Mouse (Mus musculus) heart, embryonic 11.5 days (tissue): ENCODE measurements at regions not wholly inside any gene's neighbourhood (a gene's known extent, or its start where the extent isn't known, plus 50 kb on each side); places are given as distances from the start of the nearest gene placed in this dataset.
A peak's percentile ranks its signal among the peaks of the same experiment; 100 is the strongest.

Source experiments
- ATAC-seq: fragments of 200-750 bp; cut with Nextera tagmentation; replicated peaks from 2 replicates; pipeline ENCODE4 v1.8.0; 2017; ENCODE audit warnings: moderate library complexity; ENCODE audit not compliant: insufficient number of reproducible peaks, low FRiP score, low TSS enrichment
- H3K27ac ChIP-seq: fragments of 300-500 bp; sonication (generic); 2 replicates; pipeline ENCODE4 v1.5.1; 2014; ENCODE audit warnings: mild to moderate bottlenecking, low read depth, low read length
- H3K27me3 ChIP-seq: fragments of 300-500 bp; sonication (generic); 2 replicates; pipeline ENCODE4 v1.6.1; 2014; ENCODE audit warnings: mild to moderate bottlenecking, low read length, mixed read lengths; ENCODE audit not compliant: control insufficient read depth, insufficient read depth
- H3K36me3 ChIP-seq: fragments of 300-500 bp; sonication (generic); 2 replicates; pipeline ENCODE4 v1.6.1; 2014; ENCODE audit warnings: mild to moderate bottlenecking, low read length, moderate library complexity, mixed read lengths; ENCODE audit not compliant: control insufficient read depth, insufficient read depth
- H3K4me1 ChIP-seq: fragments of 300-500 bp; sonication (generic); 2 replicates; pipeline ENCODE4 v1.6.1; 2014; ENCODE audit warnings: low read length; ENCODE audit not compliant: control insufficient read depth, insufficient read depth
- H3K4me2 ChIP-seq: fragments of 300-500 bp; sonication (generic); 2 replicates; pipeline ENCODE4 v1.6.1; 2014; ENCODE audit warnings: mild to moderate bottlenecking, moderate library complexity
- H3K4me3 ChIP-seq: fragments of 300-500 bp; sonication (generic); 2 replicates; pipeline ENCODE4 v1.5.1; 2014; ENCODE audit warnings: low read depth, low read length
- H3K9ac ChIP-seq: fragments of 300-500 bp; sonication (generic); 2 replicates; pipeline ENCODE4 v1.6.1; 2014; ENCODE audit warnings: mild to moderate bottlenecking, low read depth, low read length, moderate library complexity
- H3K9me3 ChIP-seq: fragments of 300-500 bp; sonication (generic); replicated peaks from 2 replicates; pipeline ENCODE4 v1.6.1; 2016; ENCODE audit warnings: low read length; ENCODE audit not compliant: control insufficient read depth
- WGBS: fragments of 180-500 bp; shearing (Covaris S2); extraction: QIAGEN DNeasy Blood & Tissue Kit; methylation state at CpG from one replicate; pipeline ENCODE4 v1.1.7; 2014; ENCODE audit not compliant: insufficient replicate concordance; 5-methylcytosine and 5-hydroxymethylcytosine counted together

GRCm38 (mm10) chr4:107736866-107737265, 52.8 kb upstream of the Dmrtb1 start:
- H3K27ac ChIP-seq: no peak overlapping the region
- H3K27me3 ChIP-seq: peaks cover 36% of the 10 kb centered on the region
- H3K9me3 ChIP-seq: no peaks in the 10 kb centered on the region
- no peak overlapping the region for H3K4me3 ChIP-seq
- no peak overlapping the region; the same call in 1 of the 2 replicates for H3K9ac ChIP-seq
- no peak for ATAC-seq
- H3K4me2 ChIP-seq: no peak overlapping the region
- H3K36me3 ChIP-seq: no peaks in the 10 kb centered on the region
- 84% methylated on average over 8 of the region's 8 CpGs for WGBS
- peaks cover 5% of the 10 kb centered on the region; the same call in 1 of the 2 replicates for H3K4me1 ChIP-seq

GRCm38 (mm10) chr4:107737907-107738306, 53.9 kb upstream of the Dmrtb1 start:
- Histone ChIP-seq H3K27me3 (peaks cover 43% of the 10 kb centered on the region), H3K27ac (no peak overlapping the region), H3K9me3 (no peaks in the 10 kb centered on the region), H3K4me1 (no peaks in the 10 kb centered on the region), H3K4me3 (no peak overlapping the region), H3K36me3 (no peaks in the 10 kb centered on the region), H3K9ac (0 out of 2 replicates have a peak overlapping the region, but pooled peaks have one; percentile 10), H3K4me2 (no peak overlapping the region)
- no peak for ATAC-seq
- WGBS: 5% methylated on average over 6 of the region's 6 CpGs

GRCm38 (mm10) chr4:107738776-107739175, 54.7 kb upstream of the Dmrtb1 start:
- 67% methylated on average over 9 of the region's 9 CpGs for WGBS

GRCm38 (mm10) chr4:107739789-107740405, 55.9 kb upstream of the Dmrtb1 start:
- peaks cover 43% of the 10 kb centered on the region for H3K27me3 ChIP-seq
- H3K36me3 ChIP-seq: no peaks in the 10 kb centered on the region
- no peak overlapping the region for H3K27ac ChIP-seq
- no peak for ATAC-seq
- H3K4me3 ChIP-seq: no peak overlapping the region
- no peaks in the 10 kb centered on the region for H3K4me1 ChIP-seq
- no peak overlapping the region for H3K9ac ChIP-seq
- 74% methylated on average over 6 of the region's 6 CpGs for WGBS
- H3K9me3 ChIP-seq: no peaks in the 10 kb centered on the region
- no peak overlapping the region for H3K4me2 ChIP-seq

More at GRCm38 (mm10) chr4:107738776-107739175, 54.7 kb upstream of the Dmrtb1 start:
- no peaks in the 10 kb centered on the region for H3K4me1 ChIP-seq
- no peak for ATAC-seq
- peaks cover 47% of the 10 kb centered on the region for H3K27me3 ChIP-seq
- no peaks in the 10 kb centered on the region for H3K9me3 ChIP-seq
- no peaks in the 10 kb centered on the region for H3K36me3 ChIP-seq
- no peak overlapping the region for H3K27ac ChIP-seq
- H3K4me2 ChIP-seq: no peak overlapping the region
- no peak overlapping the region for H3K4me3 ChIP-seq
- no peak overlapping the region for H3K9ac ChIP-seq

GRCm38 (mm10) chr4:107743646-107744045, 58.4 kb upstream of the Lrp8 start:
- 83% methylated on average over 2 of the region's 2 CpGs for WGBS
- Histone ChIP-seq H3K4me1 (peaks cover 13% of the 10 kb centered on the region), H3K36me3 (no peaks in the 10 kb centered on the region), H3K9ac (no peak overlapping the region), H3K27ac (no peak overlapping the region), H3K4me3 (no peak overlapping the region), H3K9me3 (no peaks in the 10 kb centered on the region), H3K27me3 (peaks cover 49% of the 10 kb centered on the region), H3K4me2 (no peak overlapping the region)
- ATAC-seq: no peak

DNA sequence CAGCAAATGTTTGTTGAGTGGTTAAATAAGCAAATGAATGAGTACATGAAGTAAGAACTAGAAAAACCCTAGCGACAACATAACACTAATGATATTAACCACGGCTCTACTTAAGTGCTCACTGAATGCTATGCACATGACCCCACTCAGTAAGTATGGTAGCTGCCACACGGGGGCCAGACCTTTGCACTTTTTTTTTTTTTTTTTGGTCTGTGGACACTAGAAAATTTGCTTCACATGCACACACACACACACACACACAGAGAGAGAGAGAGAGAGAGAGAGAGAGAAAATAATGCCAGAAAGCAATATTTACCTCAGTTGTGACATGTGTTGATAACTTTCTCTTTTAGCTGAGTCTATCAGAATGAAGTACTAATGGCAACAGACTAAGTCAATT, 55.7 kb upstream of the Lrp8 start:
- Histone ChIP-seq H3K36me3 (no peaks in the 10 kb centered on the region), H3K4me2 (no peak overlapping the region), H3K27ac (no peak overlapping the region), H3K4me1 (peaks cover 13% of the 10 kb centered on the region), H3K9me3 (no peaks in the 10 kb centered on the region), H3K27me3 (peaks cover 43% of the 10 kb centered on the region), H3K9ac (no peak overlapping the region), H3K4me3 (no peak overlapping the region)
- ATAC-seq: no peak
- 74% methylated on average over 3 of the region's 3 CpGs for WGBS

DNA sequence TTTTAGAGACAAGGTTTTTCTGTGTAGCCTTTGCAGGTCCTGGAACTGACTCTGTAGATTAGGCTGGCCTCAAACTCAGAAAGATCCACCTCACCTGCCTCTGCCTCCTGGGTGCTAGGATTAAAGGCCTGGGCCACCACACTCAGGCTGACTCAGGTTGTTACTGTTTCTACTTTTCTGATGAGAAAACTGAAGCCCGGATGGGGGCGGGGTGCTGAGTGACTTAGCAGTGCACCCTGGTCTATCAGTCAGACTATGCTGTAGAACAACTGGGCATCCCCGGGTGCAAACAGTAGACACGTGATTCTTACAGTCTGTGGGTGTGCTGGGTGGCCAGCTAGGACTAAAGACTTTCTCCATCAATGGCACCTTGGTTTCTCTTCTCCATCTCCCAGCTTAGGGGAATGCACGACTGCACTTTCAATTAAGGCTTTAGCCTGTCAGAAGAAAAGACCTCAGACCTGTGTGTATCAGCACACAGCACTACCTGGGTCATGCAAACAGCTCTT, 55.1 kb upstream of the Lrp8 start:
- Histone ChIP-seq H3K27ac (no peak overlapping the region), H3K36me3 (no peaks in the 10 kb centered on the region), H3K27me3 (peaks cover 44% of the 10 kb centered on the region), H3K9ac (no peak overlapping the region), H3K4me3 (no peak overlapping the region), H3K4me1 (peaks cover 13% of the 10 kb centered on the region), H3K4me2 (no peak overlapping the region), H3K9me3 (no peaks in the 10 kb centered on the region)
- WGBS: 71% methylated on average over 5 of the region's 5 CpGs
- no peak for ATAC-seq

GRCm38 (mm10) chr4:107747454-107747853, 54.6 kb upstream of the Lrp8 start:
- Histone ChIP-seq H3K9me3 (no peaks in the 10 kb centered on the region), H3K27me3 (peaks cover 40% of the 10 kb centered on the region), H3K9ac (no peak overlapping the region), H3K4me2 (no peak overlapping the region; the same call in 1 of the 2 replicates), H3K36me3 (no peaks in the 10 kb centered on the region), H3K4me3 (no peak overlapping the region), H3K4me1 (peaks cover 13% of the 10 kb centered on the region), H3K27ac (no peak overlapping the region)
- WGBS: 71% methylated on average over 9 of the region's 9 CpGs
- ATAC-seq: no peak
